Mouse (Mus musculus): ENCODE results near the gene Lgr5. TPM values are rescaled to one million over a fixed set of nuclear protein-coding genes. Genes with fewer than 3 reads are reported as not detected.

Gene Lgr5
- polyA plus RNA-seq, 1 experiment from 2014 or later, result 12.2 TPM

GRCm38 (mm10) chr10:115406393-115406792 is 181.2 kb downstream of the Lgr5 start:
- Histone ChIP-seq H3K4me1 (no peaks in the 10 kb centered on the region), H3K27me3 (no peaks in the 10 kb centered on the region), H3K9me3 (replicated peaks) (no peaks in the 10 kb centered on the region), H3K4me2 (replicated peaks) (no peak overlapping the region), H3K9ac (no peak overlapping the region), H3K36me3 (peaks cover 57% of the 10 kb centered on the region), H3K27ac (replicated peaks) (no peak overlapping the region), H3K4me3 (replicated peaks) (no peak overlapping the region)
- no peak for ATAC-seq (ENCODE audit: insufficient number of reproducible peaks, low FRiP score, low TSS enrichment, low read depth)
- 59% methylated on average over 6 of the region's 6 CpGs for WGBS

Other genes starting within 250 kb of the Lgr5 start
- 25.0 and 25.8 TPM in 2 replicates for gene Tmem19, start 225.3 kb downstream of the Lgr5 start, polyA plus RNA-seq (2015; fragmentation: Nextera tagmentation; extraction: Ambion mirVana)
- 22.4 and 24.3 TPM in 2 replicates for gene Thap2, start 203.3 kb downstream of the Lgr5 start, polyA plus RNA-seq (2015; fragmentation: Nextera tagmentation; extraction: Ambion mirVana)
- gene Zfc3h1, start 202.8 kb downstream of the Lgr5 start, polyA plus RNA-seq (2015; fragmentation: Nextera tagmentation; extraction: Ambion mirVana), result 22.0 and 23.7 TPM in 2 replicates
- not detected in 2 replicates for gene A930009A15Rik, start 17.8 kb downstream of the Lgr5 start, polyA plus RNA-seq (2015; fragmentation: Nextera tagmentation; extraction: Ambion mirVana)
- 4.5 and 5.3 TPM in 2 replicates for gene Tspan8, start 229.1 kb upstream of the Lgr5 start, polyA plus RNA-seq (2015; fragmentation: Nextera tagmentation; extraction: Ambion mirVana)